Mouse (Mus musculus): Measurements from ENCODE around the gene Vamp1. TPM values are rescaled to one million over a fixed set of nuclear protein-coding genes. Genes with fewer than 3 reads are reported as not detected.
A peak's percentile ranks its signal among the peaks of the same experiment; 100 is the strongest.

The Vamp1 gene
- total and polyA plus RNA-seq, 3 experiments, result 1.5 to 5.5 TPM; not detected in 1

GRCm38 (mm10) chr6:125253863-125254715 is 38.7 kb downstream of the Vamp1 start:
- Histone ChIP-seq H3K27me3 (ENCODE audit: control insufficient read depth in 1 of 2, insufficient read depth in 2 of 2, low read length in 2 of 2) (no peaks in the 10 kb centered on the region), H3K9ac (ENCODE audit: control insufficient read depth, low read depth, low read length, poor library complexity, severe bottlenecking) (peak overlapping the region; percentile 34), H3K9me3 (replicated peaks; ENCODE audit: insufficient read depth, low read length) (no peaks in the 10 kb centered on the region), H3K4me1 (ENCODE audit: control insufficient read depth in 1 of 2, insufficient read depth in 2 of 2, low read length in 2 of 2) (peaks cover 21 to 25% of the 10 kb centered on the region in 2 experiments; a peak in 3 of 4 replicates), H3K4me3 (ENCODE audit: control insufficient read depth in 1 of 2, insufficient read depth in 1 of 2, low read depth in 2 of 2, low read length in 2 of 2) (peak overlapping the region; percentile 12 to 43), H3K27ac (ENCODE audit: control insufficient read depth, low read depth, low read length) (peak overlapping the region; percentile 65), H3K79me2 (ENCODE audit: control insufficient read depth, insufficient read depth, low read length, poor library complexity) (no peaks in the 10 kb centered on the region), H3K36me3 (ENCODE audit: control insufficient read depth in 1 of 2, insufficient read depth in 2 of 2, low read length in 2 of 2) (peaks cover 0 to 26% of the 10 kb centered on the region in 2 experiments; a peak in 2 of 4 replicates)
- TF ChIP-seq MEF2A (IDR thresholded peaks at IDR 0.05; ENCODE audit: extremely low read depth, insufficient replicate concordance, low read depth, low read length, poor library complexity, severe bottlenecking) (0 out of 2 replicates have a peak, but pooled peaks have one; percentile 35), MAX (IDR thresholded peaks at IDR 0.05; ENCODE audit: low read length) (no peak), MYC (IDR thresholded peaks at IDR 0.05; ENCODE audit: low read depth, low read length) (0 out of 2 replicates have a peak, but pooled peaks have one; percentile 13), ZKSCAN1 (IDR thresholded peaks at IDR 0.05; ENCODE audit: low read depth, low read length) (no peak), CHD2 (IDR thresholded peaks at IDR 0.05; ENCODE audit: low read length) (no peak), ZMIZ1 (IDR thresholded peaks at IDR 0.05; ENCODE audit: low read depth, low read length) (no peak), POLR2AphosphoS2 (IDR thresholded peaks at IDR 0.05; ENCODE audit: low read length) (no peak), UBTF (IDR thresholded peaks at IDR 0.05; ENCODE audit: borderline replicate concordance, insufficient read depth, low read depth, low read length) (0 out of 2 replicates have a peak, but pooled peaks have one; percentile 40), CHD1 (IDR thresholded peaks at IDR 0.05; ENCODE audit: low read depth, low read length) (no peak)
- DNase-seq (ENCODE audit: low read depth, low spot score), result peak; percentile 83

DNA sequence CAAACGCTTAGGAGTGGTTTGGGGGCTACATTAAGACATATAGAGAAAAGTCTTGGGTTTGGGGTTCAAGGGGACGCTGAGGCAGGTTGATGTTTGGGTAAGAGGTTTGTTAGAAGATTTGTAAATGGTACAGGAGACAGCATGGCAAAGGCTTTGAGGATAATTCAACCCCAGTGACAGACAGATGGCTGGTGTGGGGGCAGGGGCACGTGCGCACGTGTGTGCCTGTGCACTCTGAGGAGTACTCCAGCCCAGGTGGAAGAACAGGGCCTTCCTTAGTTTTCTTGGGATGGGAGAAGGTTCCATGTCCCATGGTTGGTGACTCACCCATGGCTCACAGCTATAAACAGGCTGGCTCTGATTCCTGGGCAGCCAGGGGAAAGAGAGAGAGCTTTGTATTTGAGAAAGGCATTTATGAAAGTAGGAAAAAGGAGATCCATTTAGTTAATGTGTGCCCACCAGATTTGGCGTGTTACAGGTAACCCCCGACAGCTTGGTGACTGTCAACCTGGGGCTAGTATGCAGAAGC is 40.2 kb downstream of the Vamp1 start:
- peak overlapping the region; percentile 60 for H3K27ac ChIP-seq (ENCODE audit: control insufficient read depth, low read depth, low read length)
- H3K9me3 ChIP-seq (replicated peaks; ENCODE audit: insufficient read depth, low read length), result no peaks in the 10 kb centered on the region
- peak overlapping the region; percentile 13; the same call in 1 of the 2 replicates for H3K9ac ChIP-seq (ENCODE audit: control insufficient read depth, low read depth, low read length, poor library complexity, severe bottlenecking)
- H3K27me3 ChIP-seq (ENCODE audit: control insufficient read depth in 1 of 2, insufficient read depth in 2 of 2, low read length in 2 of 2), result no peaks in the 10 kb centered on the region
- peaks cover 21 to 25% of the 10 kb centered on the region in 2 experiments; a peak in 3 of 4 replicates for H3K4me1 ChIP-seq (ENCODE audit: control insufficient read depth in 1 of 2, insufficient read depth in 2 of 2, low read length in 2 of 2)
- H3K79me2 ChIP-seq (ENCODE audit: control insufficient read depth, insufficient read depth, low read length, poor library complexity), result no peaks in the 10 kb centered on the region
- no peak overlapping the region; a peak in 1 of 4 replicates for H3K4me3 ChIP-seq (ENCODE audit: control insufficient read depth in 1 of 2, insufficient read depth in 1 of 2, low read depth in 2 of 2, low read length in 2 of 2)
- TF ChIP-seq ETS1 (IDR thresholded peaks at IDR 0.05; ENCODE audit: low read depth, low read length) (no peak), CHD2 (IDR thresholded peaks at IDR 0.05; ENCODE audit: low read length) (no peak), POLR2A (IDR thresholded peaks at IDR 0.05; ENCODE audit: control insufficient read depth in 1 of 2, insufficient read depth in 1 of 2, low read depth in 1 of 2, low read length in 2 of 2, poor library complexity in 1 of 2) (no peak)
- peaks cover 0 to 26% of the 10 kb centered on the region in 2 experiments; a peak in 2 of 4 replicates for H3K36me3 ChIP-seq (ENCODE audit: control insufficient read depth in 1 of 2, insufficient read depth in 2 of 2, low read length in 2 of 2)
- DNase-seq (ENCODE audit: low read depth, low spot score), result no peak
